Mouse (Mus musculus) CH12.LX (cell line): ENCODE results near the gene Gm17304. TPM values are rescaled to one million over a fixed set of nuclear protein-coding genes. Genes with fewer than 3 reads are reported as not detected.

Experiments
- DNase-seq: peaks from one replicate; pipeline ENCODE4 v3.0.0-alpha.2; 2013; ENCODE audit errors: extremely low read depth
- H3K27ac ChIP-seq: 2 replicates; pipeline ENCODE4 v1.5.1; 2012; ENCODE audit warnings: low read depth, mild to moderate bottlenecking, control low read depth, moderate library complexity; ENCODE audit not compliant: insufficient read depth
- H3K27me3 ChIP-seq: replicated peaks from 2 replicates; pipeline ENCODE3; 2012; ENCODE audit warnings: inconsistent platforms
- H3K36me3 ChIP-seq, 2 experiments: replicated peaks in 1 of 2; 2 replicates each; pipeline versions ENCODE3 to v1.6.1; 2012; ENCODE audit warnings: inconsistent platforms in 1 of 2, low read length in 1 of 2, mild to moderate bottlenecking in 1 of 2, mixed read lengths in 1 of 2, moderate library complexity in 1 of 2; ENCODE audit not compliant: control insufficient read depth in 1 of 2, insufficient read depth in 1 of 2
- H3K4me1 ChIP-seq, 2 experiments: 2 replicates each; pipeline ENCODE4 v1.6.1; 2012; ENCODE audit warnings: inconsistent platforms in 1 of 2, moderate library complexity in 1 of 2; ENCODE audit not compliant: insufficient read depth in 2 of 2, control insufficient read depth in 1 of 2
- H3K4me2 ChIP-seq: 2 replicates; pipeline ENCODE4 v1.6.1; 2012; ENCODE audit warnings: low read depth, mild to moderate bottlenecking, control low read depth; ENCODE audit not compliant: poor library complexity, insufficient read depth, severe bottlenecking
- H3K4me3 ChIP-seq, 3 experiments: fragments of 150-350 bp in 1 of 3; sonication (generic) in 1 of 3; replicated peaks in 1 of 3; 2 replicates each; pipeline versions ENCODE3 to v1.5.1; 2011 to 2012; ENCODE audit warnings: low read depth in 2 of 3, low read length in 2 of 3, mild to moderate bottlenecking in 2 of 3, moderate library complexity in 2 of 3, control low read depth in 1 of 3, improper control_type of control experiment in 1 of 3, inconsistent platforms in 1 of 3, mixed read lengths in 1 of 3; ENCODE audit not compliant: poor library complexity in 1 of 3
- H3K79me2 ChIP-seq: replicated peaks from 2 replicates; pipeline ENCODE4 v1.6.1; 2012; ENCODE audit warnings: mild to moderate bottlenecking, moderate library complexity; ENCODE audit not compliant: control insufficient read depth, poor library complexity, insufficient read depth, severe bottlenecking; ENCODE audit errors: extremely low read depth
- H3K9ac ChIP-seq: 2 replicates; pipeline ENCODE4 v1.6.1; 2012; ENCODE audit warnings: low read depth, mild to moderate bottlenecking, control low read depth, moderate library complexity; ENCODE audit not compliant: insufficient read depth
- H3K9me3 ChIP-seq: replicated peaks from 2 replicates; pipeline ENCODE3; 2012; ENCODE audit warnings: low read length, inconsistent platforms, mixed read lengths
- CHD2 ChIP-seq: IDR thresholded peaks from 2 replicates; pipeline ENCODE4 v1.6.1; 2011; ENCODE audit warnings: low read length, improper control_type of control experiment
- EP300 ChIP-seq: IDR thresholded peaks from 2 replicates; pipeline ENCODE4 v1.6.1; 2011; ENCODE audit warnings: low read length, improper control_type of control experiment
- ETS1 ChIP-seq: conservative IDR thresholded peaks from 2 replicates; pipeline ENCODE4 v1.6.1; 2012; ENCODE audit warnings: low read depth, mild to moderate bottlenecking, inconsistent platforms, low read length, improper control_type of control experiment, moderate library complexity
- GABPA ChIP-seq: IDR thresholded peaks from 2 replicates; pipeline ENCODE4 v1.6.1; 2012; ENCODE audit warnings: low read depth, low read length, improper control_type of control experiment, inconsistent platforms; ENCODE audit not compliant: insufficient replicate concordance
- HCFC1 ChIP-seq: IDR thresholded peaks from 2 replicates; pipeline ENCODE4 v1.6.1; 2012; ENCODE audit warnings: low read depth, mild to moderate bottlenecking, inconsistent platforms, low read length, improper control_type of control experiment
- JUND ChIP-seq: conservative IDR thresholded peaks from 2 replicates; pipeline ENCODE4 v1.6.1; 2011; ENCODE audit warnings: low read depth, low read length, improper control_type of control experiment
- KAT2A ChIP-seq: IDR thresholded peaks from 2 replicates; pipeline ENCODE4 v1.6.1; 2012; ENCODE audit warnings: low read length, improper control_type of control experiment, inconsistent platforms; ENCODE audit not compliant: insufficient replicate concordance
- MAX ChIP-seq: IDR thresholded peaks from 2 replicates; pipeline ENCODE4 v1.6.1; 2011; ENCODE audit warnings: low read length, improper control_type of control experiment
- MEF2A ChIP-seq: IDR thresholded peaks from 2 replicates; pipeline ENCODE4 v1.6.1; 2014; ENCODE audit warnings: low read depth, mild to moderate bottlenecking, inconsistent platforms, low read length, improper control_type of control experiment, borderline replicate concordance
- MXI1 ChIP-seq: IDR thresholded peaks from 2 replicates; pipeline ENCODE4 v1.6.1; 2011; ENCODE audit warnings: mild to moderate bottlenecking, low read depth, low read length, improper control_type of control experiment
- NELFE ChIP-seq: IDR thresholded peaks from 2 replicates; pipeline ENCODE4 v1.6.1; 2011; ENCODE audit warnings: low read depth, low read length, improper control_type of control experiment
- PAX5 ChIP-seq: IDR thresholded peaks from 2 replicates; pipeline ENCODE4 v1.6.1; 2012; ENCODE audit warnings: low read length, inconsistent platforms, mixed read lengths
- POLR2A ChIP-seq: IDR thresholded peaks from 2 replicates; pipeline ENCODE4 v1.6.1; 2011; ENCODE audit warnings: low read depth, mild to moderate bottlenecking, improper control_type of control experiment, low read length
- RAD21 ChIP-seq: IDR thresholded peaks from 2 replicates; pipeline ENCODE4 v1.6.1; 2011; ENCODE audit warnings: low read depth, mild to moderate bottlenecking, low read length, improper control_type of control experiment, moderate library complexity
- SIN3A ChIP-seq: IDR thresholded peaks from 2 replicates; pipeline ENCODE4 v1.6.1; 2012; ENCODE audit warnings: low read length, improper control_type of control experiment, inconsistent platforms
- SMC3 ChIP-seq: IDR thresholded peaks from 2 replicates; pipeline ENCODE4 v1.6.1; 2011; ENCODE audit warnings: low read depth, low read length, improper control_type of control experiment
- TCF12 ChIP-seq: IDR thresholded peaks from 2 replicates; pipeline ENCODE4 v1.6.1; 2014; ENCODE audit warnings: low read depth, mild to moderate bottlenecking, inconsistent platforms, low read length, improper control_type of control experiment
- ZC3H11A ChIP-seq: IDR thresholded peaks from 2 replicates; pipeline ENCODE4 v1.6.1; 2012; ENCODE audit warnings: low read depth, mild to moderate bottlenecking, inconsistent platforms, low read length, improper control_type of control experiment
- ZNF384 ChIP-seq: IDR thresholded peaks from 2 replicates; pipeline ENCODE4 v1.6.1; 2012; ENCODE audit warnings: low read depth, low read length, improper control_type of control experiment, inconsistent platforms
- dilution Hi-C: fragments of 300-500 bp; cut with MboI; formaldehyde crosslinking; loops from 2 replicates; pipeline ENCODE4 v1.14.3; 2020; ENCODE audit warnings: low sequenced_read_pairs; ENCODE audit not compliant: extremely low pct_unique_long_range_greater_than_20kb, extremely low pct_ligation_motif_present
- in situ Hi-C: fragments of 300-500 bp; cut with MboI; formaldehyde crosslinking; loops from 3 replicates; pipeline ENCODE4 v1.14.3; 2019; ENCODE audit warnings: low sequenced_read_pairs, low pct_ligation_motif_present, low pct_unique_long_range_greater_than_20kb, mixed read lengths
- polyA plus RNA-seq: library from polyadenylated mRNA; unstranded; fragments of >175 nt; gene quantifications from 2 replicates; pipeline ENCODE4 v1.2.1, GENCODE M21; 2012; ENCODE audit warnings: low read depth; ENCODE audit not compliant: insufficient read length
- total RNA-seq, 2 experiments: library from RNA; depleted of rRNA; stranded (reverse); fragments of 300-350 nt in 1 of 2; fragments of >200 nt in 1 of 2; gene quantifications; 2 replicates each; pipeline ENCODE4 v1.2.3; 2012 to 2014

Gene Gm17304
- total and polyA plus RNA-seq, 3 experiments = not detected

DNA sequence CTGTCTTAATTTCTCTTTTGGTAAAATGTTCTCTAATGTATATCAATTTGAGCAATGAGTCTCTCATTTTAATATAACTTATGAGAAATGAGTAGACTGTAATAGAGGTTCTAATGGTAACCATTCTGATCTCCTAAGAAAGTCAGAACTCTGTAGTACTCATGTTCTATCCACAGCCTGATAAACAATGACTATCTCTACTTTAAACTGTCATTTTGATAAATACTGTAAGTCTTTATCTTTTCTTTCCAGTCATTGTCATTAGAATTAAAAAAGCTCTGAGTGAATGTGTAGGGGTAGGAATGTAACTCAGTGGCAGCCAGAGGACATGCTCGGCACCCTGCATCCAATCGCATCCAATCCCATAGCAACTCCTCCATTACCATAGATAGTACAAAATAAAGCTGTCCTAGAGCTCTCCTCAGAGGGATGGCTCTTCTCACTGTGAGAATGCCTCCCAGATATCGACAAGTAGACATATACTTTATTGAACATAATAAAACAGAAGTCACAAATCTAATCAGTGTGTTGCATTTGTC lies 44.0 kb downstream of the Gm17304 start:
- Histone ChIP-seq H3K9me3 (no peaks in the 10 kb centered on the region), H3K27me3 (no peaks in the 10 kb centered on the region), H3K79me2 (no peaks in the 10 kb centered on the region), H3K36me3 (peaks cover 5 to 42% of the 10 kb centered on the region in 2 experiments), H3K4me1 (no peaks in the 10 kb centered on the region), H3K4me3 (no peak overlapping the region), H3K9ac (no peak overlapping the region), H3K27ac (no peak overlapping the region), H3K4me2 (no peak overlapping the region)
- dilution Hi-C loops = no loop called here
- TF ChIP-seq HCFC1 (no peak), PAX5 (no peak), SMC3 (no peak), POLR2A (no peak), MXI1 (no peak), GABPA (no peak), MAX (no peak), ZNF384 (no peak), ZC3H11A (no peak), NELFE (no peak), JUND (no peak), CHD2 (no peak), SIN3A (no peak), ETS1 (no peak), KAT2A (no peak), EP300 (no peak), TCF12 (no peak), RAD21 (no peak), MEF2A (no peak)
- DNase-seq = no peak
- in situ Hi-C loops = no loop called here

Other genes with a start within 250 kb of the Gm17304 start
- not detected in 2 replicates for gene Barhl2, start 150.9 kb upstream of the Gm17304 start, total RNA-seq (2012; rRNA removed)
- not detected in 2 replicates for gene Barhl2, start 150.9 kb upstream of the Gm17304 start, total RNA-seq (2014; rRNA removed)
- not detected in 2 replicates for gene Barhl2, start 150.9 kb upstream of the Gm17304 start, polyA plus RNA-seq
- gene Zfp644, start 88.2 kb downstream of the Gm17304 start, total RNA-seq (2012; rRNA removed) = 15.1 and 19.2 TPM in 2 replicates
- gene Zfp644, start 88.2 kb downstream of the Gm17304 start, total RNA-seq (2014; rRNA removed) = 28.7 and 32.4 TPM in 2 replicates
- gene Zfp644, start 88.2 kb downstream of the Gm17304 start, polyA plus RNA-seq = 15.4 and 17.7 TPM in 2 replicates